Mouse (Mus musculus) hematopoietic stem cell, adult 5-6 weeks (primary cell): ENCODE measurements around the gene Kcnn3. TPM values are rescaled to one million over a fixed set of nuclear protein-coding genes. Genes with fewer than 3 reads are reported as not detected.

Source experiments
- total RNA-seq: library from RNA; stranded (forward); fragments of 172-1452, 232-1000 nt; gene quantifications from 2 replicates; pipeline ENCODE4 v1.2.3, GENCODE M21; 2017

Kcnn3 gene
- total RNA-seq, 1 experiment from 2014 or later, result not detected

Other genes with a start within 250 kb of the Kcnn3 start
- 96.6 and 133 TPM in 2 replicates for gene Slc50a1, start 249.6 kb upstream of the Kcnn3 start, total RNA-seq
- gene Efna1, start 239.0 kb upstream of the Kcnn3 start, total RNA-seq, result 0.75 TPM in 1 of 2 replicates, not detected in the other
- not detected in 2 replicates for gene Efna3, start 197.2 kb upstream of the Kcnn3 start, total RNA-seq
- 0.99 and 3.4 TPM in 2 replicates for gene Efna4, start 182.1 kb upstream of the Kcnn3 start, total RNA-seq
- 28.9 and 30.9 TPM in 2 replicates for gene Adam15, start 170.2 kb upstream of the Kcnn3 start, total RNA-seq
- not detected in 2 replicates for gene Dcst2, start 158.2 kb upstream of the Kcnn3 start, total RNA-seq
- not detected in 2 replicates for gene Dcst1, start 154.9 kb upstream of the Kcnn3 start, total RNA-seq
- 8.6 and 9.9 TPM in 2 replicates for gene Zbtb7b, start 125.4 kb upstream of the Kcnn3 start, total RNA-seq
- 0.15 and 1.9 TPM in 2 replicates for gene Lenep, start 117.4 kb upstream of the Kcnn3 start, total RNA-seq
- gene Flad1, start 108.3 kb upstream of the Kcnn3 start, total RNA-seq, result 12.9 and 18.2 TPM in 2 replicates
- gene Cks1b, start 101.8 kb upstream of the Kcnn3 start, total RNA-seq, result 106 and 133 TPM in 2 replicates
- 50.8 and 51.2 TPM in 2 replicates for gene Shc1, start 101.7 kb upstream of the Kcnn3 start, total RNA-seq
- 11.8 and 14.3 TPM in 2 replicates for gene Pygo2, start 90.0 kb upstream of the Kcnn3 start, total RNA-seq
- 26.7 and 28.4 TPM in 2 replicates for gene Pbxip1, start 83.5 kb upstream of the Kcnn3 start, total RNA-seq
- gene Pmvk, start 65.6 kb upstream of the Kcnn3 start, total RNA-seq, result 21.4 and 21.6 TPM in 2 replicates
- 34.2 and 56.2 TPM in 2 replicates for gene Adar, start 194.9 kb downstream of the Kcnn3 start, total RNA-seq
- gene Chrnb2, start 244.5 kb downstream of the Kcnn3 start, total RNA-seq, result 0.40 and 0.50 TPM in 2 replicates